Mouse (Mus musculus): Measurements from ENCODE around the gene Gm867.

Gene Gm867

GRCm38 (mm10) chr10:75940520-75940919, at the start of gene Gm867:
Gene Gm867, minus strand, starts transcription at chr10:75940672.
- in situ Hi-C loops (cut with MboI), result no loop called here

- in situ Hi-C loops (cut with MboI), result no loop called here
Observed at GRCm38 (mm10) chr10:75979432-75979831, 39.0 kb upstream of the Gm867 start.

- in situ Hi-C loops (cut with MboI), result no loop called here
Observed at GRCm38 (mm10) chr10:75978835-75979157, 38.3 kb upstream of the Gm867 start.

GRCm38 (mm10) chr10:75978119-75978834, 37.8 kb upstream of the Gm867 start:
- in situ Hi-C loops (cut with MboI), result no loop called here

- in situ Hi-C loops (cut with MboI), result no loop called here
Observed at GRCm38 (mm10) chr10:75975216-75975615, 34.7 kb upstream of the Gm867 start.

- in situ Hi-C loops (cut with MboI), result no loop called here
Observed at GRCm38 (mm10) chr10:75973846-75974245, 33.4 kb upstream of the Gm867 start.

DNA sequence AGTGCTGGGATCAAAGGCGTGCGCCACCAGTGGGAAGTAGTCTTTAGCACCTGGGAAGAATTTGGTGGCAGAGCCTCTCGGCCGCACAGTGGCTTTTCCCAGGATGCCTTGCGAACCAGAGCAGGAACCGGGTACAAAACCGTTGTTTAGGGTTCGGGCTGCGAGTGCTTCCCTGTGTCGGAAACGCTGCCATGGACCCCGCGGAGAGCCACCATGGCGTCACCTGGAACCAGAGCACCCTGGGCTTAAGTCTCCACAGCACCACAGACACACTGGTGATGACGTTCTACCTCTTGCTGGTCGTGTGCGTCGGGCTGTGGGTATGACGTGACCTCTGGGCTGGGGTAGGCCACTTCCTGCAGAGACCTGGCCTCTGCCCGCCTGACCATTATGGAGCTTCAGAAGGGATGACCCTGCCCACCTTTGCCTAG, 13.9 kb upstream of the Gm867 start, which contains the start of gene Gm5134:
Gm5134 (plus strand) TSS at position 134 of the 431 bp plus-strand sequence.
- in situ Hi-C loops (cut with MboI), result loop anchor here (10.0 kb wide), 1 partner anchor 210 kb away; no protein-coding TSS in a partner anchor

- in situ Hi-C loops (cut with MboI), result loop anchor here (10.0 kb wide), 1 partner anchor 207 kb away; no protein-coding TSS in a partner anchor
Observed at GRCm38 (mm10) chr10:75951424-75952050, 11.1 kb upstream of the Gm867 start.

DNA sequence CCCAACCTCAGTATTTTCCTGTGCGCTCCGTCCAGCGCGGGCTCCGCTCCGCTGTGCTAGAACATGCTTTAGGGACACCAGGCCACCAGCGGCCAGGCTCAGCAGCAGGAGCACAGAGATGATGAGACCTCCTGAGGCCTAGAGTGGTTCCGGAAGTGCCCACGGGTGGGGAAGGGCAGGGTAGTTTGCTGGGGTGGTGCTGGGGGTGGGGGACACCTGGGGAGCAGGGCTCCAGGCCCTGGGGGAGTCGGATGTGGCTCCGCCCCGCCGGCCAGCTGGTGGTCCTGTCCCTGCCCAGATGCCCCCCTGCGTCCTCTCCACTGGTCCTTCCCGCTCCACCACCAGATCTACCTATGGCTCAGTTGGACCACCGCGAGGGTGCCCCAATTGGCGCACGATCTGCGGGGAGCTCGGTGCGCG, 10.3 kb upstream of the Gm867 start:
- in situ Hi-C loops (cut with MboI), result loop anchor here (10.0 kb wide), 1 partner anchor 206 kb away; no protein-coding TSS in a partner anchor

DNA sequence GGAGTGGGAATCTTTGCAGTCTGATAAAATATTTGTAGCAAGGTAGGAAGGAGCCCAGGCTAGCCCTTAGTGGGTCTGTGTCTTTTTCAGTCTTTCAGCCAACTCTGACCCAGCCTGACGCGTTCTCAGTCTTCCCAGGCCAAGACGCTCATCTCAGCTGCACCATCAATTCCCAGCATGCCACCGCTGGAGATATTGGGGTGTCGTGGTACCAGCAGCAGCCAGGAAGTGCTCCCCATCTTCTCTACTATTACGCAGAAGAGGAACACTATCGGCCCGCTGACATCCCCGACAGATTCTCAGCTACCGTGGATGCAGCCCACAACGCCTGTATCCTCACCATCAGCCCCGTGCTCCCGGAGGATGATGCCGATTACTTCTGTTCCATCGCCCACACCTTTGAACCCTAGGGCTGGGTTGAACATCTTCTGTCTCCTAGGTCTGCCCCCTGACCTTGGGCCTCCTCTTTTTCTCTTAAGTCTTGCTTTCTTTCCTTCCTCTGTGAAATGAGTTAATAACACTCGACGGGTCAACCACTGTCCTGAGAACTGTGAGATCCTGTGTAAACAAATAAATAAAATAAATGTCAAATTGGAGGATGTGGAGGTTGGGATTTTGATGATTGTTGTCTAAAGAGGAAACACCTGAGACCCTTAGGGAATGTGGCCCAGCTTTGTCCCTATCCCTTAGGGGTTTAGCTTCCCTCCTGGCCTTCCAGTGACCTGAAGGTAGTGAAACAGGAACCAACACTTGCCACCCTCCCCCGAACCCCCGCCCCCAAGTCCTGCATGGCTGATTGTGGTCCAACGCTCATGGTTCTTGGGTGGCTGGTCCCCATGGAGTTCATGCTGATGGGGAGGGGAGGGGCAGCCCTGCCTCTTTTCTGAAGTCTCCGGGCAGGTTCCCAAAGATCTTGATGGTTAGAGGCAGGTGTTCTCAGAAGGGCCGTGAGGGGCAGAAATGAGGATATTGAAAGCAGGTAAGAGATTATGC, 8.9 kb upstream of the Gm867 start:
- in situ Hi-C loops (cut with MboI), result loop anchor here (5.0 to 10.0 kb wide), 2 partner anchors 52 to 205 kb away; no protein-coding TSS in a partner anchor

- in situ Hi-C loops (cut with MboI), result loop anchor here (5.0 kb wide), 1 partner anchor 51 kb away; no protein-coding TSS in a partner anchor
Observed at GRCm38 (mm10) chr10:75948079-75948478, 7.6 kb upstream of the Gm867 start.

GRCm38 (mm10) chr10:75945896-75946295, 5.4 kb upstream of the Gm867 start:
- in situ Hi-C loops (cut with MboI), result loop anchor here (5.0 kb wide), 1 partner anchor 49 kb away; no protein-coding TSS in a partner anchor

DNA sequence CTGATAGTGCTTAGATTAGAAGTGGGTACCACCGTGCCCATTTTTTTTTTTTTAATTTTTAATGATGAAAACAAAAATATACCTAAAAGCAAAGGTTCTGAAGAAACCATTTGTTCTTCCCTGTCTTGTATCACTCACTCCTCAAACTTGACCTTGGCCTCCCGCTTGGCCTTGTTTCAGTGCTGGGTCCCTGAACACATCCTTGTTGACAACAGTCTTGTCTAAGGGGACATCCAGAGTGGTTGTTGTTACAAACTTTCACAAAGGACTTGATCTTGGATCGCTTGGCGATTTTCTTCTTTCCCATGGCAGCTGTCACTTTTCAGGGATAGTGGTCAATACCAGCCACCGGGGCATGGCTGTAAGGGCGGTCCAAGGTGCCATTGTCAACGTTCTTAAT, 4.7 kb upstream of the Gm867 start:
- in situ Hi-C loops (cut with MboI), result loop anchor here (5.0 kb wide), 1 partner anchor 48 kb away; no protein-coding TSS in a partner anchor

DNA sequence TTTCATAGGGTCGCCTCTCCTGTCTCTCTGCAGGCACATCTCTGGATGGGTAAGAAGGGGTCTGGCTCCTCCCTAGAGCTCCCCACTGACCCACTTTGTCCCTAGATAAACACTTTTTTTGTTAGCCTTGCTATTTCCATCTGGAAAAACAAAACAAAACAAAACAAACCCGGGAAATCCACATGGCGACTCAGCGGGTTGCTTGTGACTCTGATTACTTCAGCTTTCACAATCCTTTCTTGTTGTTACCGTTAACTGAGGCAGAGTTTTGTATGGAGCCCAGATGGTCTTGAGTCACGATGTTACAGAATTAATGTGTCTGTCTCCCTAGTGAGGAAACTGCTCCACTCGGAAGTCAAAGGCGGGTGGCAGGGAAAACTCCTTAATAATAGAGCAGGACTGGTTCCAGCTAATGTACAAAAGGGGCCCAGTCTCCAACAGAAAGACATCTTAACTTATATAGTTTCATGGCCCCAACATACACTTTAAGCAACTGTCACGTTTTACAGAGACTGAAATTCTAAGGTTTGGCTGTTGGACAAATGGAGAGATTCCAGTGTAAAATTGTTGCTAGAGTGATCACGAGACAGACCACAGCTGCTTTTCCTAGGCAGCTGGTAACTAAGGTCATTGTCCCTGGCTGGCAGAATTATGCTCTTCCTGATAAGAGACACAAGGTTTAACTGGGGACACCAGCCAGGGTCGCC, 3.7 kb upstream of the Gm867 start:
- in situ Hi-C loops (cut with MboI), result no loop called here

- in situ Hi-C loops (cut with MboI), result no loop called here
Observed at GRCm38 (mm10) chr10:75942736-75943477, 2.4 kb upstream of the Gm867 start, which contains the start of gene Vpreb3. Gene Vpreb3, plus strand, starts transcription at chr10:75943057.

DNA sequence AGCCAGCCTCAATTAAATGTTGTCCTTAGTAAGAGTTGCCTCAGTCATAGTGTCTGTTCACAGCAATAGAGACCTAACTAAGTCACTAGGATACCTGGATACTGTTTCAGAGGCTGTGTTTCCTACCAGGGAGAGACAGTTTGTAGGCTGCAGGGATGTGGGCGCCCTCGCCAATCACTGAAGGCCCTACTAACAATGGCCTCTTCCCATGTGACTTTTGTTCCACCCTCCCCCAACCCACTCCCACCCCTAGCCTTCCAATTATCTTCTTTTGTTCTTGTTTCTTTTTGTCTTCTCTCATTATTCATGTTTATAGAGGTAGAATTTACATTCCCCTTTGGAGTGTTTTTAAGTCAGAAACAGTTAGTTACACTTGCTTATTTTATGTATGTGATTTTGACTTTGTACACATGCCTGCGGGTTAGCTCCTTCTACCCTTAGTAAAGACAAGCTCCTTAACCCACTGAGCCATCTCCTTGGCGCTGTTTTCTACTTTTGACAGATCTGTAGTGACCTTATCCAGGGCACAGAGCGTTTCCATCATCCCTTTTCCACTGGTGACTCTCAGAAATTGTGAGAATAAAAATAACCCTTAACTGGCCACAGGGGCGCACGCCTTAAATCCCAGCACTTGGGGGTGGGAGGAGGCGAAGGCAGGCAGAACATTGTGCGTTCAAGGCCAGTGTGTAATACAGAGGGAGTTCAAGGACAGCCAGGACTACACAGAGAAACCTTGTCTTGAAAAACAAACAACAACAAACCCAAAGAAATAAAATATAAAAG, 761 bp upstream of the Gm867 start:
- in situ Hi-C loops (cut with MboI), result no loop called here

DNA sequence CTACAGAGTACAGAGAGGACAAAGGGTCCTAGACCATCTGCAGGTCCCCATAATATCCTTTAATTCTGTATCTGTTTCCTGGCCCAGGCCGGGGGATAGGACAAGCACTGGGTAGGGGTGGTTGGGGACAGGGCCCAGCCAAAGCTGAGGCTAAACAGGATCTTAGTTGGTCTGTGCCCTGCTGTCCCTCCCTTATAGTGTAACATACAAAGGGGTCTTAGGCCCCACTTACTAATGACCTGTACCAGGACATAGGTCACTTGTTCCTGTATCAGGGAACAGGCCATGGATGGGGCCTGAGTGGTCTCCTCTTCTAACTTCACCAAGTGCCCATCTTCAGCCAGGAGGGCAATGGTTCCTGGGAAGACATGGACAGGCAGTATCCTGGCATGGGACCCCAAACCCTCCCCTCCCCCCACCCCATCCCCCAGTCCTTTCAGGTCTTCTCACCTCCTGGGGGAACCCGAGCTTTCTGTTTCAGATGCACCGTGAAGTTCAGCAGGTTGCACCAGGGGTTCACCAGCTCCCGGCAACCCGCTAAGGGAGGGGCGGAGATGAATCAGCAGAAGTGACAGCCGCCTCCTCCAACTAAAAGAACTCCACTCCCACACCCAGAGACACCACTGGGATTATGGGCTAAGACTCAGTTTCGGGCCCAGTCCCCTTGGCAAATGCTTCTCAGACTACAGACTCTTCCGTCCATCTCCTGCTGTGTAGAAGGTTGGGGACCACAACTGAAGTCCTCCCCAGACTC, 814 bp downstream of the Gm867 start:
- in situ Hi-C loops (cut with MboI), result no loop called here

- in situ Hi-C loops (cut with MboI), result no loop called here
Observed at GRCm38 (mm10) chr10:75937851-75938643, 2.4 kb downstream of the Gm867 start.
